Mouse (Mus musculus) embryonic facial prominence, embryonic 15.5 days (tissue): ENCODE measurements at regions not wholly inside any gene's neighbourhood (a gene's known extent, or its start where the extent isn't known, plus 50 kb on each side); places are given as distances from the start of the nearest gene placed in this dataset.

Experiments used
- ATAC-seq: fragments of 200-750 bp; cut with Nextera tagmentation; 2 replicates; pipeline ENCODE4 v1.8.0; 2017; ENCODE audit warnings: low read depth, moderate TSS enrichment; ENCODE audit not compliant: insufficient number of reproducible peaks, low FRiP score, low TSS enrichment
- H3K27ac ChIP-seq: fragments of 300-500 bp; sonication (generic); replicated peaks from 2 replicates; pipeline ENCODE4 v1.5.1; 2015; ENCODE audit warnings: mild to moderate bottlenecking, inconsistent platforms
- H3K27me3 ChIP-seq: fragments of 300-500 bp; sonication (generic); 2 replicates; pipeline ENCODE4 v1.6.1; 2015; ENCODE audit warnings: inconsistent platforms
- H3K36me3 ChIP-seq: fragments of 300-500 bp; sonication (generic); 2 replicates; pipeline ENCODE4 v1.6.1; 2015; ENCODE audit warnings: mild to moderate bottlenecking, inconsistent platforms
- H3K4me1 ChIP-seq: fragments of 300-500 bp; sonication (generic); 2 replicates; pipeline ENCODE4 v1.6.1; 2015; ENCODE audit warnings: inconsistent platforms
- H3K4me2 ChIP-seq: fragments of 300-500 bp; sonication (generic); replicated peaks from 2 replicates; pipeline ENCODE4 v1.6.1; 2015; ENCODE audit warnings: mild to moderate bottlenecking, inconsistent platforms
- H3K4me3 ChIP-seq: fragments of 300-500 bp; sonication (generic); replicated peaks from 2 replicates; pipeline ENCODE4 v1.5.1; 2015; ENCODE audit warnings: mild to moderate bottlenecking, inconsistent platforms
- H3K9ac ChIP-seq: fragments of 300-500 bp; sonication (generic); 2 replicates; pipeline ENCODE4 v1.6.1; 2015; ENCODE audit warnings: inconsistent platforms
- H3K9me3 ChIP-seq: fragments of 300-500 bp; sonication (generic); replicated peaks from 2 replicates; pipeline ENCODE4 v1.6.1; 2016; ENCODE audit warnings: inconsistent platforms
- WGBS: fragments of 180-500 bp; shearing (Covaris S2); methylation state at CpG from one replicate; pipeline ENCODE4 v1.1.7; 2015; 5-methylcytosine and 5-hydroxymethylcytosine counted together

- no peak overlapping the region for H3K27ac ChIP-seq
- H3K27me3 ChIP-seq = no peaks in the 10 kb centered on the region
- H3K4me3 ChIP-seq = no peak overlapping the region
- H3K4me1 ChIP-seq = no peaks in the 10 kb centered on the region
- no peak for ATAC-seq
- no peaks in the 10 kb centered on the region for H3K9me3 ChIP-seq
- 76% methylated on average over 2 of the region's 2 CpGs for WGBS
- H3K9ac ChIP-seq = no peak overlapping the region
- no peak overlapping the region for H3K4me2 ChIP-seq
- no peaks in the 10 kb centered on the region for H3K36me3 ChIP-seq
These were observed 225.9 kb upstream of the Lcorl start for GRCm38 (mm10) chr5:46083293-46083692.

GRCm38 (mm10) chr5:46073744-46074143 is 216.3 kb upstream of the Lcorl start:
- Histone ChIP-seq H3K9me3 (no peaks in the 10 kb centered on the region), H3K27ac (no peak overlapping the region), H3K27me3 (no peaks in the 10 kb centered on the region), H3K36me3 (no peaks in the 10 kb centered on the region), H3K4me3 (no peak overlapping the region), H3K9ac (no peak overlapping the region), H3K4me2 (no peak overlapping the region), H3K4me1 (no peaks in the 10 kb centered on the region)
- 89% methylated on average over 1 of the region's 1 CpGs for WGBS
- no peak for ATAC-seq

DNA sequence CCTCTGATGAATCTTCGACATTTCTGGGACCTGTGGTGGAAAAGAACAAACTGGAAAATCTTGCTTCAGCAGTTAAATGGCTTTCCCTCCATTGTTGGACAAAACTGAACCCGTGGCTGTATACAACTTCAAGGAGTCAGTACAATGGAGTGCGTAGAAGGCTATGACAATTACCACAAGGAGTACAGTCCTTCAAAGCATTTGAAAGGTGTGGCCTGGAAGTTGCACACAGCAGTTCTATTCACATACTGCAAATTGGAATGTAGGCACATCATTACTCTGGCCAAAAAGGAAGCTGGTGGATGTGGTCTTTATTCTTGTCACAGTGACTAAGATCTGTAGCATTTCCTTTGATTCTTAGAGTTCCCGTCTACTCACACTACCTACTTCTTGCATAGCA is 215.7 kb upstream of the Lcorl start:
- H3K27me3 ChIP-seq = no peaks in the 10 kb centered on the region
- H3K9ac ChIP-seq = no peak overlapping the region
- no peak for ATAC-seq
- no peaks in the 10 kb centered on the region for H3K36me3 ChIP-seq
- WGBS = 76% methylated on average over 4 of the region's 4 CpGs
- no peak overlapping the region for H3K4me2 ChIP-seq
- no peaks in the 10 kb centered on the region for H3K9me3 ChIP-seq
- H3K27ac ChIP-seq = no peak overlapping the region
- H3K4me1 ChIP-seq = no peaks in the 10 kb centered on the region
- H3K4me3 ChIP-seq = no peak overlapping the region

GRCm38 (mm10) chr5:46059910-46060309 is 202.5 kb upstream of the Lcorl start:
- no peak for ATAC-seq
- Histone ChIP-seq H3K4me3 (no peak overlapping the region), H3K9me3 (no peaks in the 10 kb centered on the region), H3K36me3 (no peaks in the 10 kb centered on the region), H3K4me2 (no peak overlapping the region), H3K27ac (no peak overlapping the region), H3K4me1 (no peaks in the 10 kb centered on the region), H3K9ac (no peak overlapping the region), H3K27me3 (no peaks in the 10 kb centered on the region)
- 66% methylated on average over 3 of the region's 3 CpGs for WGBS

GRCm38 (mm10) chr5:46054850-46055249 is 197.4 kb upstream of the Lcorl start:
- H3K4me3 ChIP-seq = no peak overlapping the region
- 67% methylated on average over 2 of the region's 2 CpGs for WGBS
- ATAC-seq = no peak

DNA sequence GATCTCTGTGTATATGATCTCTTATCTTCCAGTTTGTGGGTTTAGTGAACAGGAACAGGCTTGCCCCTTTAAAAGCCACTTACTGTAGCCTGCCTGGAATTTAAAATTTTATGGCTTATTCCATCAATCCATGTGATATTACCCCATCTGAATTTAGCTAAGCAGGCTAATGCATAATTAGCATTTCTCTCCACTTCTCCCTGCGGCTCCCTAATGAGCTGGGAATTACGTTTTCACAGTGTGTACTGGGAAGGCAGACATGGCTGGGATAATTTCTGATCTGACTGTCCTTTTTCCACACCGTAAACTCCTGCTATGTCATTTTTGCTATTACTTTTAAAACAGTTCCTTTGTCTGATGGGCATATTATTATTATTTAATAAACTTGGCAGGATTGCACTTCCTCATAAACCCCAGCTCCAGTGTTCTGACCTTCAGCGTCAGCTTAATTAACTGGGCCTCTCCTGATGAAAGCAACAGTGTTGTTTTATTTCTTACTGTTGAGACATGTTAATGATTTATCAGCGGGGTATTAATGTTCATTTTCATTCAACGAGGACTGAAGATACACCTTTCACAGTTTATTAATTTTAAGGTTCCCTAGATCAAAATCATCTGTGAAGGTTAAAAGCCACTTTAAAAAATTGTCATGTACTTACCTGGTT is 185.4 kb upstream of the Lcorl start:
- Histone ChIP-seq H3K4me2 (no peak overlapping the region), H3K9me3 (no peaks in the 10 kb centered on the region), H3K36me3 (no peaks in the 10 kb centered on the region), H3K27me3 (no peaks in the 10 kb centered on the region), H3K9ac (no peak overlapping the region), H3K4me1 (no peaks in the 10 kb centered on the region), H3K27ac (no peak overlapping the region), H3K4me3 (no peak overlapping the region)
- ATAC-seq = no peak
- 67% methylated on average over 6 of the region's 6 CpGs for WGBS

More at GRCm38 (mm10) chr5:46054850-46055249, 197.4 kb upstream of the Lcorl start:
- Histone ChIP-seq H3K27ac (no peak overlapping the region), H3K4me1 (no peaks in the 10 kb centered on the region), H3K9me3 (no peaks in the 10 kb centered on the region), H3K9ac (no peak overlapping the region), H3K36me3 (no peaks in the 10 kb centered on the region), H3K27me3 (no peaks in the 10 kb centered on the region), H3K4me2 (no peak overlapping the region)

DNA sequence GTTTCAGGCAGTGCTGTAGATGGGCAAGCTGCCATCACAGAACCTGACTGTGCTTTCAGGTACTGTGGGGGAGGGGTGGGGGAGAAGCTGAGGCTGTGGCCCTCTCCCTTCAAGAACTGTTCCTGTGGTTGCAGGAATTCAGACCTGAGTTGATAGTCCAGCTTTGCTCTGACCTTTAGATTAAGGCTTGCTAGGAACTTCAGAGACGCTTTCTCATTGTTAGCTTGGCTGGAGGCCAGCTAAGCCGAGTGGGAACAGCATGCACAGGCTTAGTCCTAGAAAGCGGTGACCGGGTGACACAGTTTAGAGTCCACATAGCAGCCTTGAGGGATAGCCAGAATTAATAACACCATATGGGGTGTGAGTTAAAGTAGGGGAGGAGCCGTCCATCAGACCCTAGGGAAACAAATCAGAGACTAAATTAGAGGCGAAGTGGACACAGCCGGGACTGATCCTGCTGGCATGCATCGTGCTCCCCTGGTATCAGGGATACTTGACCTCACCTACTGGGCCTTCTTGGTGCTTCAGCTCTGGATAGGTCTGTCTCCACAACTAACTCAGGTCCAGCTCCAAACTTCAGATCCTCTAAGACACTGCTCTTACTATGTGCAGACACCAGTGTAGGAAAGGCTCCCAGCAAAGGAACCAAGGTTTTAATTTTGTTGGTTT is 175.7 kb upstream of the Lcorl start:
- Histone ChIP-seq H3K27me3 (no peaks in the 10 kb centered on the region), H3K36me3 (no peaks in the 10 kb centered on the region), H3K4me1 (0 out of 2 replicates have a peak, but pooled peaks cover 4% of the 10 kb centered on the region), H3K27ac (no peak overlapping the region), H3K4me3 (no peak overlapping the region), H3K4me2 (no peak overlapping the region), H3K9me3 (no peaks in the 10 kb centered on the region), H3K9ac (no peak overlapping the region)
- 51% methylated on average over 8 of the region's 8 CpGs for WGBS
- ATAC-seq = peak; percentile 24; the same call in 1 of the 2 replicates

DNA sequence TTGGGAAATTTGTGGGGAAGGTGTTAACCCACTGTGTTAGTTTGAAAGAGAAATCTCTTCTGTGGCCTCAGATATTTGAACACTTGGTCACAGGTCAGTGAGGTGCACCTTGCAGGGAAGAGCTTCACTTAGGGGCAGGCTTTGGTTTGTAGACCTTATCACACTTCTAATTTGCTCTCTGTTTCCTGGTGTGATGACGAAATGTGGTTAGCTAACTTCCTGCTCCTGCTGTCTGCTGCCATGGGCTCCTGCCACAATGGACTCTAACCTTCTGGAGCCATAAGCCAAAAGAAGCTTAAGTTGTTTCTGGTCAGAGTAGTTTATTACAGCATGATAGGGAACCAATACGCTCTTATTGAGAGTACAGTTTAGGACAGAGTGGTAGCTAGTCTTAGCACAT is 174.8 kb upstream of the Lcorl start:
- WGBS = 89% methylated on average over 2 of the region's 2 CpGs
- Histone ChIP-seq H3K27me3 (no peaks in the 10 kb centered on the region), H3K9me3 (no peaks in the 10 kb centered on the region), H3K4me1 (0 out of 2 replicates have a peak, but pooled peaks cover 4% of the 10 kb centered on the region), H3K36me3 (no peaks in the 10 kb centered on the region), H3K27ac (no peak overlapping the region), H3K4me2 (no peak overlapping the region), H3K9ac (no peak overlapping the region), H3K4me3 (no peak overlapping the region)
- no peak for ATAC-seq

- no peaks in the 10 kb centered on the region for H3K9me3 ChIP-seq
- no peaks in the 10 kb centered on the region for H3K27me3 ChIP-seq
- H3K4me3 ChIP-seq = no peak overlapping the region
- no peaks in the 10 kb centered on the region for H3K36me3 ChIP-seq
- WGBS = 19% methylated on average over 3 of the region's 3 CpGs
- no peak for ATAC-seq
- no peak overlapping the region for H3K9ac ChIP-seq
- no peak overlapping the region for H3K4me2 ChIP-seq
- H3K4me1 ChIP-seq = no peaks in the 10 kb centered on the region
- no peak overlapping the region for H3K27ac ChIP-seq
These were observed 166.7 kb upstream of the Lcorl start for GRCm38 (mm10) chr5:46024138-46024537.

DNA sequence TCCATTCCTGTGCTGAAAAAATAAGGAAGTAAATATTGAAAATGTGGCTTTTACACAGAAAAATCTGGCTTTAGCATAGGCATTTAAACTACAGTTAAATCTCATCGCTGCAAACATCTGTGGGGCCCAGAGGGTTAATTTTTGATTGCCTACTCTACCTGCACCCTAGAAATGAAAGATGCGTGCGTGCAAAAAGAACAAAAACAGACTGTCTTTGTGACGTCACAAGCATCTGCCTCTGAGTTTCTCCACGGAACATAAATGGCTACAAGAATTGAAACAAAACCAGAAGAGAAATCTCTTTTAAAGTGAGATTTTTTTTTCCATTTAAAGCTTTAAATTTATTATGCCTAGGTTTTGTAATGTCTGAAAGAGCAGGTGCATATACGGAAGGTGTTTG is 166.0 kb upstream of the Lcorl start:
- Histone ChIP-seq H3K9ac (no peak overlapping the region), H3K4me1 (no peaks in the 10 kb centered on the region), H3K27me3 (no peaks in the 10 kb centered on the region), H3K9me3 (no peaks in the 10 kb centered on the region), H3K27ac (no peak overlapping the region), H3K36me3 (no peaks in the 10 kb centered on the region), H3K4me2 (0 out of 2 replicates have a peak overlapping the region, but pooled peaks have one; percentile 15), H3K4me3 (no peak overlapping the region)
- ATAC-seq = no peak
- WGBS = 29% methylated on average over 6 of the region's 6 CpGs

DNA sequence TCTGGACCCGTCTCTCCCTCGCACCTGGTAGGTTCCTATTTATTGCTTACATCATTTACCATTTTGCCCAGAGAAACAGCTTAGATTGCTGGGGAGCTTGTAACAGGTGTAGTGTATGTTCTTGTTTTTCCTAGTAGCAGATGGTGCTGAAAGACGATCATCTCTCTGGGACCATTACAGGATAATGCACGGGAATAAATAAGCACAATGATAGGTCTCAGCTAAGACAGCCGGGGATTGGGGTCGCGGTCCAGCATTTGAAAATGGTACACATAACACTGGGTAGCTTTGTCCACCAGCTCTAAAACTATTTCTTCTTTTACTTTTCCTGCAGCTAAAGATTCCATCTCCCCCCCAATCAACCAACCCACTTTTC is 164.6 kb upstream of the Lcorl start:
- peak; percentile 73 for ATAC-seq
- Histone ChIP-seq H3K4me1 (no peaks in the 10 kb centered on the region), H3K27ac (no peak overlapping the region), H3K4me3 (no peak overlapping the region), H3K9ac (no peak overlapping the region), H3K36me3 (no peaks in the 10 kb centered on the region), H3K9me3 (no peaks in the 10 kb centered on the region), H3K27me3 (no peaks in the 10 kb centered on the region), H3K4me2 (no peak overlapping the region)
- 48% methylated on average over 7 of the region's 7 CpGs for WGBS
